Mouse (Mus musculus) ES-Bruce4 (cell line): ENCODE measurements around the gene Fbxl21.

Source experiments
- CTCF ChIP-seq: IDR thresholded peaks from one replicate; pipeline ENCODE4 v1.8.1; 2011; ENCODE audit warnings: low read depth, low read length
- POLR2A ChIP-seq: IDR thresholded peaks from one replicate; pipeline ENCODE4 v1.8.1; 2011; ENCODE audit warnings: low read length; ENCODE audit not compliant: insufficient read depth

- no peak for TF ChIP-seq CTCF
- no peak for TF ChIP-seq POLR2A
Observed at GRCm38 (mm10) chr13:56566336-56566735, 44.1 kb downstream of the Fbxl21 start.
